Mouse (Mus musculus): Measurements from ENCODE around the gene Atp6v0e2. TPM values are rescaled to one million over a fixed set of nuclear protein-coding genes. Genes with fewer than 3 reads are reported as not detected.

Atp6v0e2 gene
- polyA plus RNA-seq (2012; ENCODE audit: insufficient read depth, insufficient read length, missing spikeins) = 1.2 TPM in 1 of 2 replicates, not detected in the other

DNA sequence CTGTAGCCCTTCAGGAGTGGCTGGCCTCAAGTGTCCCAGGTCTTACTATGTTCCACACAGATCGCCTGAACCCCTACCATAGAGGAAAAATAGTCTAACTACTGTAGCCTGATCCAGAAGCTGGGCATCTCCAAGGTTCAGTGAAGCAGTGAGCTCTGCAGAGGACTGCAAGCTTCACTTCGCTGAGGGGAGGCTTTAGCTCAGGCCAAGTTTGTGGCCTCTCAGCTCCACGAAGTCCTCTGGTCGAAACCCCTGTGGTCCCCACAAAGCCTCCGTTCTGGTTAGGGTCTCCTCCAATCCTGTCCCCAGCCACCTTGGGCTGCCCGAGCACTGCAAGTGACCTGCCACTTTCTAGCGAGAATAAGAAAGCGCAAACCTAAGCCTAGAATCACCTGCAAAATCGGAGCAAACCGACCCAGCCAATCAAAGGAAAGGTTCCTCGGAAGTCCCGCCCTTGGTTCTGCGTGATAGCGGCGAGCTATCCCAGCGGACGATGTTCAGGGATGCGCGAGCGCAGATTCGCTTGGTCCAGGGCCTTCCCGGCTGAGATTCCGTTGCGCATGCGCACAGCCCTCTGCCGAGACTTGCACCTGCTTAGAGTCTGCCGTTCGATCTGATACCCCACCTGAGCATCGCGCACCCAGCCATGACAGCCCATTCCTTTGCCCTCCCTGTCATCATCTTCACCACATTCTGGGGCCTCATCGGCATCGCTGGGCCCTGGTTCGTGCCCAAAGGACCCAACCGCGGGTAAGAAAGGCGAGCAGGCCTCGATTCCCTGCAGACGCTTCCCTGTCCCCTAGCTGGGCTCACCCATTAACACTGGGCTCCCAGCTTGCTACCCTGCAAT lies at the start of gene Atp6v0e2:
Gene Atp6v0e2 (plus strand): TSS at position 511 of the 850 bp plus-strand sequence.
- no peak within 1 kb of the TSS for H3K27ac ChIP-seq (ENCODE audit: insufficient read depth, low read depth, low read length)
- H3K4me3 ChIP-seq (ENCODE audit: insufficient read depth, low read length) = no peak within 1 kb of the TSS
- peaks cover 7% of the 10 kb centered on the region for H3K4me1 ChIP-seq (ENCODE audit: control insufficient read depth, insufficient read depth, low read length)
- TF ChIP-seq CTCF (IDR thresholded peaks at IDR 0.05; ENCODE audit: low read depth, low read length) = no peak
- no peak for TF ChIP-seq POLR2A (IDR thresholded peaks at IDR 0.05; ENCODE audit: borderline replicate concordance, low read depth, low read length)

DNA sequence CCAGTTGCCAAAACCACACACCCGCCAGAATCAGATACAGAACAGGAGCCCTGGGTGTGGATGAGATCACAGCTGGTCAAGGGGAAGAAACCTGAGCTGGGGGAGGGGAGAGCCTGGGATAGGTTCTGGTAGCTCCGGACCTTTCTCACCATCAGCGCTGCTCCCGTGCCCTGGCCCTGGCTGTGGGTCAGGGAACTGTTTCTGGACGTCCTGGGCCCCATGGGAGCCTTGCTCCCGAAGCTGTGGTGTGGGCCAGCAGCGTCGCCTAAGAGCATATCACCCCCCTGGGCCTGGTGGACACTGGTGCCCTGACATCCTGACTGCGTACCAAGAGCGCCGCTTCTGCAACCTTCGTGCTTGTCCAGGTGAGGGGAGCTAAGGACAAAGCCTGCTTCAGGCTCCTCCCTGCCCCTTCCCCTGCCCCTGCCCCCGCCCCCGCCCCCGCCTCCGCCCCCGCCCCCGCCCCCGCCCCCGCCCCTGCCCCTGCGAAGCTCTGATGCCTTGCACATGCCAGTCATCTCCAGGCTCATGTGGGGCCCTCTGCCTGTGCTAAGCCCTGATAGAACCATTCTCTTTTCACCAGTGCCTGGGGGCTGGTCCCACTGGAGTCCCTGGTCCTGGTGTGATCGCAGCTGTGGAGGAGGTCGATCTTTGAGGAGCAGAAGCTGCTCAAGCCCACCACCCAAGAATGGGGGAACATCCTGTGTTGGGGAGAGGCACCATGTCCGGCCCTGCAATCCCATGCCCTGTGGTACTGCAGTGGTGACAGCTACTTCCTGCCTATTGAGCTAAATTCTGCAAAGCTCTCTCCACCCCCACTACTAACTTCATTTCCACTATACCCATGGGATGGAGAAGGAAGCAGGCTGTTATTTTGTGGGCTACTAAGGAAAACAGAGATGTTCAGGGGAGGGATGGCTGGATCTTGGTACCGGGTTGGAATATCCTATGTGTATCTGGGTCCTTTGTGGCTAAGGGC lies 49.4 kb upstream of the Atp6v0e2 start:
- H3K4me1 ChIP-seq (ENCODE audit: control insufficient read depth, insufficient read depth, low read length) = no peaks in the 10 kb centered on the region
- no peak for TF ChIP-seq CTCF (IDR thresholded peaks at IDR 0.05; ENCODE audit: low read depth, low read length)
- TF ChIP-seq POLR2A (IDR thresholded peaks at IDR 0.05; ENCODE audit: borderline replicate concordance, low read depth, low read length) = no peak
- no peak overlapping the region for H3K4me3 ChIP-seq (ENCODE audit: insufficient read depth, low read length)
- no peak overlapping the region for H3K27ac ChIP-seq (ENCODE audit: insufficient read depth, low read depth, low read length)

- TF ChIP-seq POLR2A (IDR thresholded peaks at IDR 0.05; ENCODE audit: borderline replicate concordance, low read depth, low read length) = no peak
- TF ChIP-seq CTCF (IDR thresholded peaks at IDR 0.05; ENCODE audit: low read depth, low read length) = no peak
- no peak overlapping the region for H3K4me3 ChIP-seq (ENCODE audit: insufficient read depth, low read length)
Measured at GRCm38 (mm10) chr6:48489741-48490140, 47.7 kb upstream of the Atp6v0e2 start.

GRCm38 (mm10) chr6:48491361-48491760 lies 46.1 kb upstream of the Atp6v0e2 start:
- Histone ChIP-seq H3K27ac (ENCODE audit: insufficient read depth, low read depth, low read length) (no peak overlapping the region), H3K4me3 (ENCODE audit: insufficient read depth, low read length) (no peak overlapping the region), H3K4me1 (ENCODE audit: control insufficient read depth, insufficient read depth, low read length) (no peaks in the 10 kb centered on the region)
- TF ChIP-seq POLR2A (IDR thresholded peaks at IDR 0.05; ENCODE audit: borderline replicate concordance, low read depth, low read length) = no peak
- TF ChIP-seq CTCF (IDR thresholded peaks at IDR 0.05; ENCODE audit: low read depth, low read length) = no peak

More at GRCm38 (mm10) chr6:48489741-48490140, 47.7 kb upstream of the Atp6v0e2 start:
- Histone ChIP-seq H3K27ac (ENCODE audit: insufficient read depth, low read depth, low read length) (no peak overlapping the region), H3K4me1 (ENCODE audit: control insufficient read depth, insufficient read depth, low read length) (no peaks in the 10 kb centered on the region)

DNA sequence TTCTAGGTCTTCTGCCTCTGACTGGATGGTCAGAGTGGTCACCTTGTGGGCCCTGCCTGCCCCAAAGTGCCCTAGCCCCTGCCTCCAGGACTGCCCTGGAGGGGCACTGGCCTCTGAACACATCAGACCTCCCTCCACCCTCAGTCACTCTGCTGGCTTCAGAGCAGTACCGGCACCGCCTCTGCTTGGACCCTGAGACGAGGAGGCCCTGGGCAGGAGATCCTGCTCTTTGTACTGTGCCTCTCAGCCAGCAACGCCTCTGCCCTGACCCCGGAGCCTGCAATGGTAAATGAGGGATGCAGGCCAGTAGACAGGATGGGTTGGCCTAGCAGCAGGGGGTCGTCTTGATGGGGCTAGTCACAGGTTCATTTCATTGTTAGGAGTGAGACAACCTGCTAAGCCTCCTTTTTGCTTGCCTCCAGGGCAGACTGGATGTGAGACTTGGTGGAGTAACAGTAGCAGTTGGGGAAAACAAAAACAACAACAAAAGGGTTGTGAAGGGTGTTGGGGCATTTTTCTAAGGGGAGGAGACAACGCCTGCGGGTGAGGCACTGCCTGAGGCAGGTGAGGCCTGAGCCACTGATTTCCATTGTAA lies 44.2 kb upstream of the Atp6v0e2 start:
- no peak overlapping the region for H3K4me3 ChIP-seq (ENCODE audit: insufficient read depth, low read length)
- no peak overlapping the region for H3K27ac ChIP-seq (ENCODE audit: insufficient read depth, low read depth, low read length)
- no peaks in the 10 kb centered on the region for H3K4me1 ChIP-seq (ENCODE audit: control insufficient read depth, insufficient read depth, low read length)
- TF ChIP-seq CTCF (IDR thresholded peaks at IDR 0.05; ENCODE audit: low read depth, low read length) (no peak), POLR2A (IDR thresholded peaks at IDR 0.05; ENCODE audit: borderline replicate concordance, low read depth, low read length) (no peak)

DNA sequence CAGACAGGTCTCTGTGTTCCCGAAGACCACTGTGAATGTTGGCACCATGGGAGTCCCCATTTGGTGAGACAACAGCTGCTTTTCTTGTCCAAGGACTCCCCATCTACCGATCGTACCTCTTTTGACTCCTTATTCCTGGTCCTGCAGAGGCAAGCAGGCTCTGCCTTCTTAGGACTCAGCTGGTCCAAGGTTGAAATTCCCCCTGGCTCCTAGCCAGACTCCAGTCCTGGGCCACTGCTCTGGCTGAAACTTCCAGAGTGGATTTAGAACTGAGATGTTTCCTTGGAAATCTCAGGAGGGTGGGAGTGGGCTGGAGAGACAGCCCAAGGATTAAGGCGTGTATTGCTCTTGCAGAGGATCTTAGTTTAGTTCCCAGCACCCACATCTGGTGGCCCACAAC lies 39.9 kb upstream of the Atp6v0e2 start:
- Histone ChIP-seq H3K4me3 (ENCODE audit: insufficient read depth, low read length) (no peak overlapping the region), H3K27ac (ENCODE audit: insufficient read depth, low read depth, low read length) (no peak overlapping the region), H3K4me1 (ENCODE audit: control insufficient read depth, insufficient read depth, low read length) (no peaks in the 10 kb centered on the region)
- TF ChIP-seq CTCF (IDR thresholded peaks at IDR 0.05; ENCODE audit: low read depth, low read length) = no peak
- no peak for TF ChIP-seq POLR2A (IDR thresholded peaks at IDR 0.05; ENCODE audit: borderline replicate concordance, low read depth, low read length)

GRCm38 (mm10) chr6:48503847-48504240 lies 33.6 kb upstream of the Atp6v0e2 start:
- TF ChIP-seq POLR2A (IDR thresholded peaks at IDR 0.05; ENCODE audit: borderline replicate concordance, low read depth, low read length) (no peak), CTCF (IDR thresholded peaks at IDR 0.05; ENCODE audit: low read depth, low read length) (no peak)
- Histone ChIP-seq H3K4me3 (ENCODE audit: insufficient read depth, low read length) (no peak overlapping the region; the same call in 1 of the 2 replicates), H3K27ac (ENCODE audit: insufficient read depth, low read depth, low read length) (no peak overlapping the region), H3K4me1 (ENCODE audit: control insufficient read depth, insufficient read depth, low read length) (peaks cover 5% of the 10 kb centered on the region; the same call in 1 of the 2 replicates)

DNA sequence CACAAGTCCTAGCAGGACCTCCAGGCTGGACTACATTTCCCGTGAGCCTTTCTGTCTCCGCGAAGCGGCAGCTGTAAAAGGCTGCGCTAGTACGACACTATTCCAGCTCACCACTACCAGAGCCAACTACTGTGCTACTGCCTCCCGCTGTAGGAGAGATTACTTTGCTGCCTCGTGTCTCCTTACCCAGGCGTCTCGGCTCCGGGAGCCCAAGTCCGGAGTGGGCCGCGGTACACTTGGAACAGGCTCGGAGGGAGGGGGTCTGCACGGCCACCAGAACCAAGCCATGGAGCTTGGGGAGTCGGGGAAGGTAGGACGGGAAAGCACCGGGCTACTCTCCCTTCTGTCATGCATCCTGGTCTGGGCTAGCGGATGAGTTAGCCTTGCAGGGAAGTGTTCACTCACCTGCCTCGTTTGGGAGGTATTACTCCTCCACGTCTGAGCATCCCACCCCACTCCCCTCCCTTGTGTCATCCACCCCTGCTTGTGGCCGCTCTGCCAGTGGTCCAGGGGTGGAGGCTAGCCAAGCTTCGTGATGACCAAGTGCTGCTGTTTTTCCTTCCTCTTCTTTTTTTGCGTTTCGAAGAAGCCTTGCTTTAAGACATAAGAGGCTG lies 33.1 kb upstream of the Atp6v0e2 start:
- H3K4me3 ChIP-seq (ENCODE audit: insufficient read depth, low read length) = peak overlapping the region; percentile 82
- peak overlapping the region; percentile 49 for H3K27ac ChIP-seq (ENCODE audit: insufficient read depth, low read depth, low read length)
- H3K4me1 ChIP-seq (ENCODE audit: control insufficient read depth, insufficient read depth, low read length) = peaks cover 5% of the 10 kb centered on the region; the same call in 1 of the 2 replicates
- TF ChIP-seq POLR2A (IDR thresholded peaks at IDR 0.05; ENCODE audit: borderline replicate concordance, low read depth, low read length) (no peak), CTCF (IDR thresholded peaks at IDR 0.05; ENCODE audit: low read depth, low read length) (0 out of 2 replicates have a peak, but pooled peaks have one; percentile 10)

DNA sequence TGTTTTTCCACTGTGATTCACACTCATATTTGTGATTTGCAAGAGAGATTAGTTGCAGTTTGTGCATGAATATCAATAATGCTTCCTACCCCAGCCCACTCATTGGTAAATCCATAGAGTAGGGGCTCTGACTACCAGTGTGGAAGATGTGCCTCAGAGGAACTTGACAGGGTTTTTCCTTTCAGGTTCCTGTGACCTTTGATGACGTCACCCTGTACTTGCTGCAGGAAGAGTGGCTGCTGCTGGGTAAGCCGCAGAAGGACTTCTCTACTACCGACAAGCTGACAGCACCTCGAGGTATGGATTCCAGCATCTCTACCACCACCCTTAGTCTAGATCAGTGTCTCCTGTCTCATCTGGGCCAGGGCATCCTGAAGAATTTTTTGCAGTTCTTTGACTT lies 29.3 kb upstream of the Atp6v0e2 start:
- TF ChIP-seq CTCF (IDR thresholded peaks at IDR 0.05; ENCODE audit: low read depth, low read length) = no peak
- TF ChIP-seq POLR2A (IDR thresholded peaks at IDR 0.05; ENCODE audit: borderline replicate concordance, low read depth, low read length) = no peak
- H3K4me3 ChIP-seq (ENCODE audit: insufficient read depth, low read length) = no peak overlapping the region
- peaks cover 5% of the 10 kb centered on the region; the same call in 1 of the 2 replicates for H3K4me1 ChIP-seq (ENCODE audit: control insufficient read depth, insufficient read depth, low read length)
- H3K27ac ChIP-seq (ENCODE audit: insufficient read depth, low read depth, low read length) = no peak overlapping the region
